Mouse (Mus musculus): Measurements from ENCODE around the gene Shld1. TPM values are rescaled to one million over a fixed set of nuclear protein-coding genes. Genes with fewer than 3 reads are reported as not detected.

Gene Shld1
- polyA plus RNA-seq, 1 experiment from 2014 or later = 17.7 TPM

DNA sequence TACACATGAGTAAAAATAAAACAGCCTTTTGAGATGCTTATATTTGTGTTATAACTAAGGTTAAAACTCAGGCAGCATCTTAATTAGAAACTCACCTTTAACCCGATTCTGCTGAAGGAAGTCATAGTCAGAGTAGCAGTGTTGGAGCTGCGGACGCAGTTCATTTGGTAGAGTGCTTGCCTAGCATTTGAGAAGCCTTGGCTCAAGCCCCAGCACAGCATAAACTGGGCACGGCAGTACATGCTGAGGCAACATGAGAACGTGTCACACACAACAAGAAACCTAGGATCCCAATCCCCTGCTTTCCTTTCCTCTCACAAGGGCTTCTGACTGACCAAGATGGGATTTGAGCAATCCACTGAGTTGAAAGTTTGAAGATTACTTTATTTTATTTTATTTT, 58.1 kb downstream of the Shld1 start:
- H3K4me1 ChIP-seq (replicated peaks; ENCODE audit: insufficient read depth, low read length) = no peaks in the 10 kb centered on the region
- no peak for DNase-seq (ENCODE audit: low spot score)
- H3K27ac ChIP-seq = no peak overlapping the region
- TF ChIP-seq CTCF (IDR thresholded peaks at IDR 0.05; ENCODE audit: low read depth) = no peak
- no peaks in the 10 kb centered on the region for H3K36me3 ChIP-seq (ENCODE audit: insufficient read depth, low read length)
- H3K27me3 ChIP-seq (ENCODE audit: insufficient read depth, low read length) = no peaks in the 10 kb centered on the region
- H3K4me3 ChIP-seq (replicated peaks; ENCODE audit: low read depth, low read length) = no peak overlapping the region
- no peaks in the 10 kb centered on the region for H3K9me3 ChIP-seq (replicated peaks; ENCODE audit: low read length)
- H3K9ac ChIP-seq (ENCODE audit: low read depth, low read length) = no peak overlapping the region
- ATAC-seq (replicated peaks; ENCODE audit: low FRiP score, low read depth) = no peak
- H3K4me2 ChIP-seq (ENCODE audit: low read length) = no peak overlapping the region
- WGBS = 87% methylated on average over 5 of the region's 5 CpGs

DNA sequence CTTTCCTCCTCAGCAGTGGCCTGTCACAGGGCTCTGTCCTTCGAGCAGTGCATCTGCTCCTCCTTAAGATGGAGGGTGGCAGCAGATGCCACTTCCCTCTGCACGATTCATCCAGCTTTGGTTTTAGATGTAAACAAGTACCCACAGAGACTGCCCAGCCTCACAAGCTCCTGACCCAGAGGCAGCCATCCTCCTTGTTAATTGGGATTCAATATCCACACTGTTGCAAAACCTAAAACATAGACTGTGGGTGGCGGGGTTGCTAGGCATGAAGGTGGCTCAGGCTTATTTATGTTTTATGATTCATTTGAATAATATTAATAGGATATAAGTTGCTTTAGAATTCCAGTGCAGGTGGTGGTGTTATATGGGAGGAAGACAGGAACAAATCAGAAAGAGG, 59.4 kb downstream of the Shld1 start:
- H3K27me3 ChIP-seq (ENCODE audit: insufficient read depth, low read length) = no peaks in the 10 kb centered on the region
- no peak for DNase-seq (ENCODE audit: low spot score)
- 90% methylated on average over 3 of the region's 3 CpGs for WGBS
- H3K4me3 ChIP-seq (replicated peaks; ENCODE audit: low read depth, low read length) = no peak overlapping the region
- H3K4me2 ChIP-seq (ENCODE audit: low read length) = no peak overlapping the region
- H3K4me1 ChIP-seq (replicated peaks; ENCODE audit: insufficient read depth, low read length) = no peaks in the 10 kb centered on the region
- no peaks in the 10 kb centered on the region for H3K9me3 ChIP-seq (replicated peaks; ENCODE audit: low read length)
- no peak for ATAC-seq (replicated peaks; ENCODE audit: low FRiP score, low read depth)
- TF ChIP-seq CTCF (IDR thresholded peaks at IDR 0.05; ENCODE audit: low read depth) = no peak
- no peak overlapping the region for H3K9ac ChIP-seq (ENCODE audit: low read depth, low read length)
- no peak overlapping the region for H3K27ac ChIP-seq
- H3K36me3 ChIP-seq (ENCODE audit: insufficient read depth, low read length) = 0 out of 2 replicates have a peak, but pooled peaks cover 4% of the 10 kb centered on the region

DNA sequence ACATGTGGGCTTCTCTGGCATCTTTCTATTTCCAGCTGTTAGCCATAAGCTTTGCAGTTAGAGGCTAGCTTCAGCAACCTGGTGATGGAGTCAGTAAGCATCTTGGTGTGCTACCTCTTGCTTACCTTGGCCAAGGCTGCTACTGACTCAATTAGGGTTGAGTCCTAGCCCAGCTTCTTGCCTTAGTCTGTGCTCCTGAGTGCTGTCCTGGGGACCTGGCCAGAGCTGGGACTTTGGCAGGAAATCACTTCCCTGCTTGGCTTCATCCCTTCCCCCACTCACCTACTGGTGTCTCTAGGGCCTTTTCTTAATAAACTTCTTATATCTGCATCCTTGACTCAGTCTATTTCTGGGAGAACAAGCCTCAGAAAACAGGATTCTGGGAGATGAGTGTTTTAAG, 64.0 kb downstream of the Shld1 start:
- no peak overlapping the region for H3K4me3 ChIP-seq (replicated peaks; ENCODE audit: low read depth, low read length)
- no peaks in the 10 kb centered on the region for H3K27me3 ChIP-seq (ENCODE audit: insufficient read depth, low read length)
- no peak for ATAC-seq (replicated peaks; ENCODE audit: low FRiP score, low read depth)
- no peak overlapping the region for H3K4me2 ChIP-seq (ENCODE audit: low read length)
- 0 out of 2 replicates have a peak, but pooled peaks cover 4% of the 10 kb centered on the region for H3K36me3 ChIP-seq (ENCODE audit: insufficient read depth, low read length)
- TF ChIP-seq CTCF (IDR thresholded peaks at IDR 0.05; ENCODE audit: low read depth) = no peak
- H3K9ac ChIP-seq (ENCODE audit: low read depth, low read length) = no peak overlapping the region
- no peaks in the 10 kb centered on the region for H3K4me1 ChIP-seq (replicated peaks; ENCODE audit: insufficient read depth, low read length)
- H3K9me3 ChIP-seq (replicated peaks; ENCODE audit: low read length) = no peaks in the 10 kb centered on the region
- H3K27ac ChIP-seq = no peak overlapping the region
- no peak for DNase-seq (ENCODE audit: low spot score)

DNA sequence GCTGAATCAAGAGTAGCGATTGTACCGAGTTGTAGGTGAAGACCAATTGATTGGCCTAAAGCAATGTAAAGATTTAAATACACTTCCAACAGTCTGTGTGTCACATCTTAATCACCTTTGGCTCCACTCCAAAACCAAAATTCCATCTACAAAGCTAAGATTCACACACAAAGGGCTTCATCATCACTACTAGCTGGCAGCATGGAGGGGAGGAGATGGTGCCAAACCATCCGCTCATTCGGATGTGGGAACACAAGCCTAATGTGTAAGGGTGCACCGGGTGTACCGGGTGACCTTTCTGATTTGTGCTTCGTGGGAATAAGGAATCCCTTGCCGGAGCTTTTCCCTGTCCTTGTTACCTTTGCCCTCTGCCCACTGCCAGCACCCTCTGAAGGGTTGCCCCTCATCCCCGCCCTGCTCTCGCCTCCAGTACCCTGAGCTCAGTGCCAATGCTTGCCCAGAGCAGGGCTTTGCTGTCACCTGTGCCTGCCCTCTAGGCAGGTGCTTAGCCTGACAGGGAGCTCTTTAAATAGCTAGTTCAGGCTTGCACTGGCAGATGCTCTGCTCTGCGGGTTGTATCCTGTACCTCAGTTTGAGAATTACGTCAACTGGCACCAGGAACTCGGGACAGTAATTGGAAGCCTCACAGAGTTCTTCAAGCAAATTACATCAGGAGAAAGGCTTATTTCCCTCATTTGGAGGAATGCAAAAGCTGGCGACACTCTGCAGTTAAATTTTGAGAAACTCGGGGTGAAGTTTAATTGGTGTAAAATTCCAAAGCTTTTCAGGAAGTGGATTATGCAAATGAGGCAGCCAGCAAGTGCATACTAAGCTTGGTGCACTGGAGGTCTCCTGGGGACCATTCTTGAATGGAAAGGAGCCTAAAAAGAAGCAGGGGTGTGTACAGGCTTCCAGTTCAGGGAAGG, 64.7 kb downstream of the Shld1 start:
- DNase-seq (ENCODE audit: low spot score) = no peak
- TF ChIP-seq CTCF (IDR thresholded peaks at IDR 0.05; ENCODE audit: low read depth) = no peak
- Histone ChIP-seq H3K4me3 (replicated peaks; ENCODE audit: low read depth, low read length) (no peak overlapping the region), H3K9ac (ENCODE audit: low read depth, low read length) (no peak overlapping the region), H3K36me3 (ENCODE audit: insufficient read depth, low read length) (0 out of 2 replicates have a peak, but pooled peaks cover 4% of the 10 kb centered on the region), H3K9me3 (replicated peaks; ENCODE audit: low read length) (no peaks in the 10 kb centered on the region), H3K27me3 (ENCODE audit: insufficient read depth, low read length) (no peaks in the 10 kb centered on the region), H3K4me1 (replicated peaks; ENCODE audit: insufficient read depth, low read length) (no peaks in the 10 kb centered on the region), H3K27ac (no peak overlapping the region), H3K4me2 (ENCODE audit: low read length) (no peak overlapping the region)
- 75% methylated on average over 15 of the region's 15 CpGs for WGBS
- ATAC-seq (replicated peaks; ENCODE audit: low FRiP score, low read depth) = no peak

DNA sequence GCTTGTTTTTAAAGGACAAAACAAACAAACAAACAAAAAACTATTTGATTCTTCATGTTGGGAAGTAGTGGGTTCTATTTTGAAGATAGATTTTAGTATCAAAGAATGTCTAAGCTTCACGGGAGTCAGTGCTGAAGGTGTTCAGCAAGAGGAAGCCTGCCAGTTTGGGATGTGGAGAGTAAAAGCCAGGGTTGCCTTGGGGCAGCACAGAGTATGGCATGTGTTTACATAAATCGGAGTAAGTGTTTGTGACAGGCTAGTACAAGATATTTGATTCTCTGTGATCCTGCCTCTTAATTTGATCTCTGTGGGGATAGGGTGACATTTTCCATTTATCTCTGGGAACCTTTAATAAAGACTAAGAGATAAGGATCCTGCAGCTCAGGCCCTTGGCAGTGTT, 65.7 kb downstream of the Shld1 start:
- DNase-seq (ENCODE audit: low spot score) (no peak), ATAC-seq (replicated peaks; ENCODE audit: low FRiP score, low read depth) (no peak)
- no peaks in the 10 kb centered on the region for H3K4me1 ChIP-seq (replicated peaks; ENCODE audit: insufficient read depth, low read length)
- TF ChIP-seq CTCF (IDR thresholded peaks at IDR 0.05; ENCODE audit: low read depth) = no peak
- no peak overlapping the region for H3K4me2 ChIP-seq (ENCODE audit: low read length)
- H3K9me3 ChIP-seq (replicated peaks; ENCODE audit: low read length) = no peaks in the 10 kb centered on the region
- no peaks in the 10 kb centered on the region for H3K27me3 ChIP-seq (ENCODE audit: insufficient read depth, low read length)
- no peak overlapping the region for H3K27ac ChIP-seq
- H3K36me3 ChIP-seq (ENCODE audit: insufficient read depth, low read length) = 0 out of 2 replicates have a peak, but pooled peaks cover 4% of the 10 kb centered on the region
- H3K4me3 ChIP-seq (replicated peaks; ENCODE audit: low read depth, low read length) = no peak overlapping the region
- WGBS = 69% methylated on average over 2 of the region's 2 CpGs
- H3K9ac ChIP-seq (ENCODE audit: low read depth, low read length) = no peak overlapping the region

DNA sequence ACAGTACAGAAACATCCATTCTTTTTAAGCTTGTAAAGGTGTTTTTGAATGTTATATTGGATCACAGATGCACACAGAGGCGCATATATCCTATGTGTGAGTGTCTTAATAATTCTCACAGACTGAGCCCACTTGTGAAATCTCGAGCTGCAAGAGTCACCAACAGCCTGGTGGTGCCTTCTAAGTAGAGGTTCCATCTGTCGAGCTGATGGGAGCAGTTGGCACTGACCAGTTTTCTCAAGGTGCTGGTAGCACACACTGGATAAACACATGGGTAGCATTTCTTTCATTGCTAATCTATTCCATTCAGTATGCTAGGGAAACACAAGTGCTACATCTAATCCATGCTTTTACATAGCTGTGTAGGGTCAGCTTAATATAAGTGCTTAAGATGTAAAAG, 66.4 kb downstream of the Shld1 start:
- no peak overlapping the region for H3K27ac ChIP-seq
- DNase-seq (ENCODE audit: low spot score) (no peak), ATAC-seq (replicated peaks; ENCODE audit: low FRiP score, low read depth) (no peak)
- WGBS = 83% methylated on average over 3 of the region's 3 CpGs
- H3K9ac ChIP-seq (ENCODE audit: low read depth, low read length) = no peak overlapping the region
- 0 out of 2 replicates have a peak, but pooled peaks cover 4% of the 10 kb centered on the region for H3K36me3 ChIP-seq (ENCODE audit: insufficient read depth, low read length)
- H3K9me3 ChIP-seq (replicated peaks; ENCODE audit: low read length) = no peaks in the 10 kb centered on the region
- no peak for TF ChIP-seq CTCF (IDR thresholded peaks at IDR 0.05; ENCODE audit: low read depth)
- H3K4me1 ChIP-seq (replicated peaks; ENCODE audit: insufficient read depth, low read length) = no peaks in the 10 kb centered on the region
- H3K4me3 ChIP-seq (replicated peaks; ENCODE audit: low read depth, low read length) = no peak overlapping the region
- no peaks in the 10 kb centered on the region for H3K27me3 ChIP-seq (ENCODE audit: insufficient read depth, low read length)
- H3K4me2 ChIP-seq (ENCODE audit: low read length) = no peak overlapping the region
